Mouse (Mus musculus): ENCODE measurements at regions not wholly inside any gene's neighbourhood (a gene's known extent, or its start where the extent isn't known, plus 50 kb on each side); places are given as distances from the start of the nearest gene placed in this dataset.
A peak's percentile ranks its signal among the peaks of the same experiment; 100 is the strongest.

DNA sequence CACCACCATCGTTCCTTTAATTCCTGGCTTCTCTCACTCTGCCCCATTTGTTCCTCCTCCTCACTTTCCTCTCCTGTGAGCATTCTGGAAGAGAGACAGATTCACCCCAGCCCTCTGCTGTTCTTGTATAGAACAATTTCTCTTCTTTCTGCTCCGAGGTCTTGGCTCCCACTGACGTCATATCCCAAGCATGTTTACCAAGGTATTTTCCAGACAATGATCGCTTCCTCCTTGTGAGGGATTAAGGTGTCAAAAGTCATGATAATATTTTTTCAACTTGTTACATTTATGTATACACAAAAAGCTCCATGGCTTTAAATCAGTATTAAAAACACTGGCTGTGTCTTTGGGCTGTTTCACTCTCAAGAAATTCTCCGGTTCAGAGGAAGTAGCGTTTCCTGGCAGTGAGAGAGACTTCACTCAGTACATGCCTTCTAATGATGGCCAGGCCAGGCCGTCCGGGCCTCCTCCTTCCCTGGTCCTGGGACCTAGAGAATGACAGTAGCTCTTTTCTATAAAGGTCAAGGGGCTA is 142.4 kb upstream of the Spdl1 start:
- no peak for DNase-seq

GRCm38 (mm10) chr11:34973467-34973921 is 140.1 kb upstream of the Spdl1 start:
- DNase-seq = no peak

GRCm38 (mm10) chr11:34973012-34973411 is 139.6 kb upstream of the Spdl1 start:
- DNase-seq = no peak

- no peak for DNase-seq
These were observed 125.8 kb upstream of the Spdl1 start for GRCm38 (mm10) chr11:34959291-34959690.

DNA sequence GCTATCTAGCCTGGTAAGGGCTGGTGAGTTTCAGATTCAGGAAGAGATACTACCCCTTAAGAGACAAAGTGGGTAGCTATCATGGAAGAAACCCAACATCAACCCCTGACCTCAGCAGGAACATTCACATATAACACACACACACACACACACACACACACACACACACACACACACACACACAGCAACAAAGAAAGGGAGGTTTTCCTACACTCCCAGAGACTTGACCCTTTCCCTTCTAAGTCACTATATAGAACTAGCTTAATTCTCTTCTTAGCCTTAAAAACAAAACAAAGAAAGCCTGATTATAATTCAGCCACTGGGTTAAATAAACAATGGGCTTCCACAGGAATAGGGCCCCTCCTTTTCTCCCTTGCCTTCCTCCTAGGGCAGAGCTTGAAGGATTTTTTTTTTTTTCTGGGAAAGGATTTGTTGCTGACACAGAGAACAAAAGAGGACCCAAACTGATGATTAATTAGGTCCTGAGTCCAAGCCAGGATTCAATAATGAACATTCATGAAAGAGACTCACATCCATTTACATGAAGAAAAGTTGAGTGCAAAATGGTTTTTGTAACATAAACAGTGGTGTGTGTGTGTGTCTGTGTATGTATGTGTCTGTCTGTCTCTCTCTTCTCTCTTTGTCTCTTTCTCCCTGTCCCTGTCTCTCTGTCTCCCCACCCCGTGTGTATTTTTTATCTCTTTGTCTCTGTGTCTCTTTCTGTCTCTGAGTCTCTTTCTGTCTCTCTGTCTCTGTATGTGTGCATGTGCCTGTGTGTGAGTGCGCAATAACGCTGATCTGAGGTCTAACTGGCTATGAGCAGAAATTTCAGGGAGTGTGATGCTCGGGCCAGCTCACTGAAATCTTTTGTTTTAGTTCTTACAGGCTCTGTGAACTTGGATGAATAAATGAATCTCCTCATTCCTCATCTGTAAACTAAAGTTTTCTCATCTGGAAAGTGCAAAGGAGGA is 108.3 kb upstream of the Spdl1 start:
- no peak for DNase-seq

DNA sequence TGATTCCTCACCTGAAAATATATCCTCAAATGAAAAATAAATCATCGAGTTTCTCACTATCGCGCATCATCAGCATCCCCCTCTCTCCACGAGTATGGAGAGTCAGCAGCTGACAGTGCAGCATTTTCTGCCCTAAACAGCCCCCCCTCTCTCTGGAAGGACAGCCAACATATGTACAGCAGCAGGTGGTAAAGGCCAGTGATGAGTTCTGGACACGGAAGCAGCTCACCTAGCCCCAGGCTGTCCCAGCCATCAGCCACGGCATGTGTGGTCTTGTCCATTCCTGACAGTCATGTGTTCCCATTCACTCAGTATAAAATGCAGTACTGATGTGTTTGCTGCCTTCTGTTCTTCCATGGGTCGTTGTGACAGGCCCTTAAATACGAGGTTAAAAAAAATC is 106.7 kb upstream of the Spdl1 start:
- no peak for DNase-seq

DNA sequence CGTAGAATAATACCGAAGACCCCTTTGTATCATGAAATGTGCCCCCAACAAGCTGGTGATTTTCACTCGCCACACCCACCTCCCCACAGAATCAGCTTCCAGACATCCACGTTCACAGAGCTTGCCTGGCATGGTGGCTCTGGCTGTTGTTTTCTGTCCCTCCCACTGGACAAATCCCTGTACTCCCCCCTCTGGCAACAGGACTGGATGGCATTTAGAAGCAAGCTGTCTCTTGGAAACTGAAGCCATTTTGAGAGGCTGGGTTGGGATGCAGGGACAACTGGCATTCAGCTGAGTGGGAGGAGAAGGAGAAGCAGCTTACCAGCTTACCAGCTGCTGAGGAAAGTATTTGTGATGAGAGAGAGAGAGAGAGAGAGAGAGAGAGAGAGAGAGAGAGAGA is 105.6 kb upstream of the Spdl1 start:
- DNase-seq = no peak

DNA sequence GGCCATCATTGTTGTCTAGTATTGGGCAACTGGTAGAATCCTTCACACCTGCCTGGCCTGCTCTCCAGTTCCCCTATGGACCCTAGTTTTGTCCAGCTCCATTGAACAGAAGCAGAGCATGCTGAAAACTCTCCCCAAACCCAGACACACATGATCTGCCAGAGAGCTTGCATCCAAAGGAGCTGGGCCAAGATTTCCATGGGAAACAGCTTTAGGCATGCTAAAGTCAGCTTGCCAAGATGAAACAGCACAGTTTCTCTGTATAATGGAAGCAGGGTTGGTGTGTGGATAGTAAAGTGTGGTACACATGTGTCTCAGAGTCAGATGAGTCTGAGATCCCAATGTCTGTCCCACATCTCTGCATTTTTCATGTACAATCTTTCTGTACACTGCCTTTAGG is 98.8 kb upstream of the Spdl1 start:
- no peak for DNase-seq

GRCm38 (mm10) chr11:34917175-34917574 is 83.7 kb upstream of the Spdl1 start:
- DNase-seq = no peak

GRCm38 (mm10) chr11:34909841-34910240 is 76.4 kb upstream of the Spdl1 start:
- no peak for DNase-seq

DNA sequence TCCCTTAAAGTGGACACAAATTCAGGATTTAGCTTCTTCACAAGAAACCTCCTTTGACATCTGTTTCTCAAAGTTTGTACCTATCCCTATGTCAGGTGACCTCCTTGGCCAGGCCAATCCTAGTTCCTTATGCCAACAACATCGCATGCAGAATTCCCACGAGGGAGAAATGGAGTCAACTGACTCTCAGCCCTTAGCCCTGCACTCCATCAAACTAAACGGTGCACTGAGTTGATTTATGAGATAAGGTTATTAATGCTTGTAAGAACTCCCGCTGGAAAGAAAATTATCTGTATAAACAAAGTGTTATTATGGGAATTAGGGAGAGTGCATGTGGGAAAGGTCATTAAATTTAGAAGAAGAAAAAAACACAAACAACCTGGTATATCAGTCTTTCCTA is 70.8 kb upstream of the Spdl1 start:
- DNase-seq = no peak

GRCm38 (mm10) chr11:34899400-34899799 is 66.0 kb upstream of the Spdl1 start:
- peak in 1 of 2 experiments; percentile 7 for DNase-seq

DNA sequence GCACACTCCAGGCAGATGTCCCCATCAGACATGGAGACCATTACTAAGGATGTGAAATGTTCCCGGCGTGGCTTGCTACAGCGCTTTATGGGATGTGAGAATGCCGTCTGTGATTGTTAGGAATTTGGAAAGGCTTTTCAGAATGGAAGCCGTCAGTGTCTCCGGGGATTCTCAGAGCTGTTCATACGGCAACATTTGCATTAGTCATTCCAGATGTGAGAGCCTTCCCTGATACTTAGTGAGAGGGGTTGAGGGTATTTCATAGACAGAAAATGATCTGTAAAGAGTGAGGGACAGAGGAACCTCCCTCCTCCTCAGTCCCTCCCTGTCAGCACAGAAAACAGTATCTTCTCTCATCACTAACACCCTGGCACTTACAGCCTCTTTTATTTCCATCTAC is 62.2 kb upstream of the Spdl1 start:
- DNase-seq = no peak

DNA sequence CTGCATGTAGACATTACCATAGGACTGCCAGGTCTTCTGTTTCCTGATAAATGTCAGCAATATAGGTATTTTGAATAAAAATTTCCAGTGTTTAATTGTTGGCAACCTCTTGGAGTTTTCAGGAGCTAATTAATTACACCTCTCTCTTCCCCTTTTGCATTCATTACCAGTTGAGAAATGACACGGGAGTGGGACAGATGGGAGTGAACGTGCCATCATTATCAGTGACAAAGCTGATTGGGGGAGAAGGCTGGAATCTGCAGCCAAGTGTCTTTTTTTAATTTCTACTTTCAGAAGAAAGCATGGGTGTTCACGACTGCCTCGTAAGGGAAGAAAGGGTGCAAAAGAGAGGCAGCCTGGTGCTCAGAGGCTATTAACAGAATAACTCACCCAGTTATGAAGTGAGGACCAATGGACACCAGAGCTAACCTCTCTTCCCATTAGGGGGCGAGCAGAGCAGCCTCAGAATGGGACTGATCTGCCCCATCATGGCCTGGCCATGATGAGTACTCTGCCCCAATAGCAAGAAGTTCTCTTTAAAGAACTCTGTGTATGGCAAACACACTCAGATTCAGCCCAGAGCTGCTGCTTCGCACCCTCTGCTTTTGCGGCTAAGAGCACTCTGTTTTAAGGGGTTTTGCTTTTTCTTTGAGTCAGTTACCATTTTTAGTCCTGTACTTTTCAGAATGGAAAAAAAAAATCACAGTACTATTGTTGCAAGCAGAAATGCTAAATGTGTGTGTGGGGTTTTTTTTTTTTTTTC is 55.1 kb upstream of the Spdl1 start:
- DNase-seq = no peak

- DNase-seq = no peak
These were observed 54.1 kb upstream of the Spdl1 start for GRCm38 (mm10) chr11:34887587-34887986.
